Mouse (Mus musculus) myocyte (in vitro differentiated cells): ENCODE measurements around the gene Hivep2. TPM values are rescaled to one million over a fixed set of nuclear protein-coding genes. Genes with fewer than 3 reads are reported as not detected.
A peak's percentile ranks its signal among the peaks of the same experiment; 100 is the strongest.

ENCODE experiments used
- H3K27me3 ChIP-seq: one replicate; pipeline ENCODE4 v1.6.1; 2011; ENCODE audit not compliant: control insufficient read depth, insufficient read depth, insufficient read length
- H3K36me3 ChIP-seq: one replicate; pipeline ENCODE4 v1.6.1; 2011; ENCODE audit not compliant: control insufficient read depth, insufficient read depth
- H3K4me2 ChIP-seq: one replicate; pipeline ENCODE4 v1.6.1; 2011; ENCODE audit warnings: low read depth, control low read depth
- H3K4me3 ChIP-seq: one replicate; pipeline ENCODE4 v1.5.1; 2011; ENCODE audit warnings: mild to moderate bottlenecking, control low read depth, moderate library complexity
- H3K79me2 ChIP-seq: one replicate; pipeline ENCODE4 v1.6.1; 2011; ENCODE audit not compliant: control insufficient read depth, insufficient read depth
- H3ac ChIP-seq: one replicate; pipeline ENCODE4 v1.6.1; 2011; ENCODE audit not compliant: control insufficient read depth, insufficient read length
- CEBPB ChIP-seq: IDR thresholded peaks from 2 replicates; pipeline ENCODE4 v1.6.1; 2011; ENCODE audit warnings: mild to moderate bottlenecking, moderate library complexity; ENCODE audit not compliant: poor library complexity, insufficient read depth, severe bottlenecking
- E2F4 ChIP-seq: IDR thresholded peaks from one replicate; pipeline ENCODE4 v1.6.1; 2011; ENCODE audit warnings: mild to moderate bottlenecking, control low read depth, moderate library complexity; ENCODE audit not compliant: insufficient read depth
- MAX ChIP-seq: IDR thresholded peaks from one replicate; pipeline ENCODE4 v1.6.1; 2011; ENCODE audit warnings: low read depth, mild to moderate bottlenecking, control low read depth
- MYOD1 ChIP-seq, 3 experiments: IDR thresholded peaks; one replicate each; pipeline ENCODE4 v1.6.1; 2011; ENCODE audit warnings: control low read depth in 2 of 3, low read depth in 2 of 3, mild to moderate bottlenecking in 2 of 3, moderate library complexity in 1 of 3; ENCODE audit not compliant: insufficient read length in 2 of 3, control insufficient read depth in 1 of 3
- MYOG ChIP-seq, 3 experiments: IDR thresholded peaks; one replicate each; pipeline ENCODE4 v1.6.1; 2011; ENCODE audit warnings: control low read depth in 2 of 3, low read depth in 2 of 3, mild to moderate bottlenecking in 2 of 3; ENCODE audit not compliant: insufficient read length in 2 of 3, control insufficient read depth in 1 of 3, insufficient read depth in 1 of 3
- POLR2A ChIP-seq: IDR thresholded peaks from one replicate; pipeline ENCODE4 v1.6.1; 2011; ENCODE audit warnings: low read depth, mild to moderate bottlenecking, control low read depth, moderate library complexity; ENCODE audit not compliant: insufficient read length
- POLR2AphosphoS2 ChIP-seq: IDR thresholded peaks from one replicate; pipeline ENCODE4 v1.6.1; 2011; ENCODE audit warnings: low read depth, control low read depth; ENCODE audit not compliant: insufficient read length
- REST ChIP-seq: IDR thresholded peaks from one replicate; pipeline ENCODE4 v1.6.1; 2011; ENCODE audit warnings: mild to moderate bottlenecking, control low read depth, moderate library complexity; ENCODE audit not compliant: insufficient read depth, insufficient read length
- SRF ChIP-seq: IDR thresholded peaks from one replicate; pipeline ENCODE4 v1.6.1; 2011; ENCODE audit warnings: low read depth; ENCODE audit not compliant: control insufficient read depth, insufficient read length
- TCF12 ChIP-seq: IDR thresholded peaks from one replicate; pipeline ENCODE4 v1.6.1; 2011; ENCODE audit warnings: mild to moderate bottlenecking, control low read depth; ENCODE audit not compliant: poor library complexity, insufficient read depth, severe bottlenecking
- TCF3 ChIP-seq: IDR thresholded peaks from one replicate; pipeline ENCODE4 v1.6.1; 2011; ENCODE audit warnings: low read depth, control low read depth; ENCODE audit not compliant: insufficient read length
- USF1 ChIP-seq: IDR thresholded peaks from one replicate; pipeline ENCODE4 v1.6.1; 2011; ENCODE audit warnings: low read depth, mild to moderate bottlenecking, control low read depth, moderate library complexity
- polyA plus RNA-seq: library from polyadenylated mRNA; unstranded; fragments of >200 nt; fragmentation: generic; extraction: Trizol; gene quantifications from one replicate; pipeline ENCODE4 v1.2.1, GENCODE M21; 2012; ENCODE audit warnings: missing spikeins

Gene Hivep2
- polyA plus RNA-seq, 1 experiment, result 9.6 TPM

- no peaks in the 10 kb centered on the region for H3K27me3 ChIP-seq
- H3K4me3 ChIP-seq, result peak overlapping the region; percentile 22
- TF ChIP-seq E2F4 (no peak), REST (no peak), CEBPB (peak; percentile 83), MYOD1 (IDR thresholded peaks at IDR 0.05; ENCODE audit: control insufficient read depth in 1 of 3, insufficient read length in 2 of 3, low read depth in 2 of 3) (peak in 1 of 3 experiments; percentile 50), MYOG (IDR thresholded peaks at IDR 0.05; ENCODE audit: control insufficient read depth in 1 of 3, insufficient read depth in 1 of 3, insufficient read length in 2 of 3, low read depth in 2 of 3) (no peak), TCF12 (no peak), TCF3 (no peak), POLR2AphosphoS2 (no peak), SRF (no peak), USF1 (no peak), MAX (no peak), POLR2A (peak; percentile 24)
- H3ac ChIP-seq, result no peak overlapping the region
- H3K79me2 ChIP-seq, result peaks cover 80% of the 10 kb centered on the region
- H3K36me3 ChIP-seq, result no peaks in the 10 kb centered on the region
- H3K4me2 ChIP-seq, result peak overlapping the region; percentile 81
Measured at GRCm38 (mm10) chr10:13982769-13983381, 17.0 kb downstream of the Hivep2 start.

- Histone ChIP-seq H3K4me2 (peak overlapping the region; percentile 81), H3K4me3 (peak overlapping the region; percentile 22)
Measured at GRCm38 (mm10) chr10:13983631-13984030, 17.8 kb downstream of the Hivep2 start.

GRCm38 (mm10) chr10:13984233-13984632 is 18.4 kb downstream of the Hivep2 start:
- no peak overlapping the region for H3K4me3 ChIP-seq
- TF ChIP-seq REST (no peak), CEBPB (peak; percentile 69), POLR2AphosphoS2 (no peak), MYOD1 (IDR thresholded peaks at IDR 0.05; ENCODE audit: control insufficient read depth in 1 of 3, insufficient read length in 2 of 3, low read depth in 2 of 3) (no peak), TCF3 (no peak), USF1 (no peak), POLR2A (no peak)
- peaks cover 76% of the 10 kb centered on the region for H3K79me2 ChIP-seq
- no peak overlapping the region for H3ac ChIP-seq
- H3K27me3 ChIP-seq, result no peaks in the 10 kb centered on the region
- H3K36me3 ChIP-seq, result no peaks in the 10 kb centered on the region
- H3K4me2 ChIP-seq, result peak overlapping the region; percentile 81

More at GRCm38 (mm10) chr10:13983631-13984030, 17.8 kb downstream of the Hivep2 start:
- no peak overlapping the region for H3ac ChIP-seq
- TF ChIP-seq TCF3 (no peak), MYOG (IDR thresholded peaks at IDR 0.05; ENCODE audit: control insufficient read depth in 1 of 3, insufficient read depth in 1 of 3, insufficient read length in 2 of 3, low read depth in 2 of 3) (no peak), REST (no peak)
- peaks cover 76% of the 10 kb centered on the region for H3K79me2 ChIP-seq
- no peaks in the 10 kb centered on the region for H3K27me3 ChIP-seq
- H3K36me3 ChIP-seq, result no peaks in the 10 kb centered on the region

- H3K27me3 ChIP-seq, result no peaks in the 10 kb centered on the region
- no peak for TF ChIP-seq CEBPB
- no peak for TF ChIP-seq MYOD1 (IDR thresholded peaks at IDR 0.05; ENCODE audit: control insufficient read depth in 1 of 3, insufficient read length in 2 of 3, low read depth in 2 of 3)
- no peak for TF ChIP-seq POLR2A
- TF ChIP-seq TCF3, result no peak
- TF ChIP-seq USF1, result no peak
- TF ChIP-seq E2F4, result no peak
- TF ChIP-seq POLR2AphosphoS2, result no peak
- TF ChIP-seq REST, result no peak
- TF ChIP-seq TCF12, result no peak
- TF ChIP-seq SRF, result no peak
- H3K4me3 ChIP-seq, result no peak overlapping the region
- no peak overlapping the region for H3K4me2 ChIP-seq
- peaks cover 71% of the 10 kb centered on the region for H3K79me2 ChIP-seq
- H3K36me3 ChIP-seq, result no peaks in the 10 kb centered on the region
- no peak overlapping the region for H3ac ChIP-seq
Measured at GRCm38 (mm10) chr10:13986539-13986938, 20.7 kb downstream of the Hivep2 start.

GRCm38 (mm10) chr10:13987336-13987735 is 21.5 kb downstream of the Hivep2 start:
- H3K4me3 ChIP-seq, result no peak overlapping the region
- TF ChIP-seq SRF (no peak), REST (no peak), TCF3 (no peak), E2F4 (no peak), CEBPB (no peak), POLR2AphosphoS2 (no peak), MAX (no peak), POLR2A (no peak), TCF12 (no peak), MYOG (IDR thresholded peaks at IDR 0.05; ENCODE audit: control insufficient read depth in 1 of 3, insufficient read depth in 1 of 3, insufficient read length in 2 of 3, low read depth in 2 of 3) (no peak)
- no peaks in the 10 kb centered on the region for H3K36me3 ChIP-seq
- no peak overlapping the region for H3ac ChIP-seq
- peak overlapping the region; percentile 40 for H3K4me2 ChIP-seq
- H3K27me3 ChIP-seq, result no peaks in the 10 kb centered on the region
- peaks cover 71% of the 10 kb centered on the region for H3K79me2 ChIP-seq
